Mouse (Mus musculus) urinary bladder, postnatal 36 days (tissue): ENCODE measurements at regions not wholly inside any gene's neighbourhood (a gene's known extent, or its start where the extent isn't known, plus 50 kb on each side); places are given as distances from the start of the nearest gene placed in this dataset.
A peak's percentile ranks its signal among the peaks of the same experiment; 100 is the strongest.

Experiments
- DNase-seq, 2 experiments: peaks; one replicate each; pipeline ENCODE4 v3.0.0; 2022; ENCODE audit warnings: low spot score in 2 of 2, mixed read lengths in 1 of 2

DNA sequence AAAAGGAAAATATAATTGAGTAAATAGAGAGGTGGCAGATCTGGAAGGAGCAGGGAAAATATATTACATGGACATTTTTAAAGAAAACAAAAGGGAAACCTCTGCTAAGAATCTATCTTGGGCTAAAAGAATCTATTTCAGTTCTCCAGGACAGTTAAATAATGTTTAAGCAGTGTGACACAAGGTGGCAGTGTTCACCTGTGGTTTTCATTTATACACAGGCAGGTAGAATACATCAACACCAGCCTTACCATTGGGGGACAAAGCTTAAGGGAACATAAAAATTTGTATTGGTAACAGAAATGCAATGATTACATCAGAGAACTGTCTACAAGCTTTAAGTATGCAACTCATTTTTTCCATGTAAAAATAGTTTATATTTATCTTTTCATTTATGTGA, 78.2 kb upstream of the Cldn34d start:
- DNase-seq = peak in 1 of 2 experiments; percentile 0
